Mouse (Mus musculus): ENCODE data around the gene Qdpr.

DNA sequence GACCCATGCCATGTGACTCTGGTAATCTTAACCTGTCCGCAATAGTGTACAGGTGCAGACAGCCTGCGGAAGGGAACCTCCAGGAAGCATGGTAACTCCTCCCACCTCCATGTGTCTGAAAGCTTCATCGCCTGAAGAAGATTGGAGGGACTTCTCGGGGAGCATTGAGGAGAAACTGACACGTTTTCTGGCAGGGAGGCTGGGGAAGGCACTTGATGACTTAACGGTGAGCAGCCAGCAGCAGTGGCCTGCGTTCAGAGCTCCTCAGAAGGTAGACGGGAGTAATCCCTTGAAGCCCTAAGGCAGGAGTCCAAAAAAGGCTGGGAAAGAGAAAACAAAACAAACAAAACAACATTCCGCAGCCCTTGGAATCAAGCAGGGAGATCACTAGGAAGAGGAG, 4.4 kb upstream of the Qdpr start:
- TF ChIP-seq CTCF (conservative IDR thresholded peaks at IDR 0.05; ENCODE audit: low read length) = no peak
- TF ChIP-seq NANOG (IDR thresholded peaks at IDR 0.05; ENCODE audit: borderline replicate concordance, low read length) = no peak

All from E14TG2a.4 (cell line).